Mouse (Mus musculus) kidney, postnatal 25 days (tissue): ENCODE results near the gene Msh4.
A peak's percentile ranks its signal among the peaks of the same experiment; 100 is the strongest.

Experiments used
- DNase-seq, 2 experiments: peaks; one replicate each; pipeline ENCODE4 v3.0.0; 2021; ENCODE audit warnings: mixed read lengths in 2 of 2

Msh4 gene

GRCm38 (mm10) chr3:153906136-153906871 is at the start of gene Msh4:
TSS of gene Msh4 (minus strand) at chr3:153906138.
- no peak for DNase-seq

DNA sequence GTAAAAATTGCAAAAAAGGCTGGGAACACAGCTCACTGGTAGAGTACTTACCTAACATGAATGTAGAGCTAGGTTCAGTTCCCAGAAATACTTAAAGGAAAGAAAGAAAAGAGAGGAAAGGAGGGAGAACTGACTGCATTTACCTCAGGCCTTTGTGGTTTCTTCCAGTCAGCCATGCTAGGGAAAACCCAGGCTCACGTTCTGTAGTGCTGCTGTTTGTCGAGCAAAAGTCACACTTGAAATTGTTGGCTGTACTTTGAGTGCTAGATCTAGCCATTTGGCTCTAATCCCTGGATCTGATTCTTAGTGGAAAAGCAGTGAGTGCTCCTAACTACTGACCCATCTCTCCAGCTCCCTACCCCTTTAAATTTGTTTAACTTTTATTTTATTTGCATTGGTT is 42.2 kb upstream of the Msh4 start:
- DNase-seq = no peak

GRCm38 (mm10) chr3:153947271-153947670 is 41.3 kb upstream of the Msh4 start:
- DNase-seq = no peak

DNA sequence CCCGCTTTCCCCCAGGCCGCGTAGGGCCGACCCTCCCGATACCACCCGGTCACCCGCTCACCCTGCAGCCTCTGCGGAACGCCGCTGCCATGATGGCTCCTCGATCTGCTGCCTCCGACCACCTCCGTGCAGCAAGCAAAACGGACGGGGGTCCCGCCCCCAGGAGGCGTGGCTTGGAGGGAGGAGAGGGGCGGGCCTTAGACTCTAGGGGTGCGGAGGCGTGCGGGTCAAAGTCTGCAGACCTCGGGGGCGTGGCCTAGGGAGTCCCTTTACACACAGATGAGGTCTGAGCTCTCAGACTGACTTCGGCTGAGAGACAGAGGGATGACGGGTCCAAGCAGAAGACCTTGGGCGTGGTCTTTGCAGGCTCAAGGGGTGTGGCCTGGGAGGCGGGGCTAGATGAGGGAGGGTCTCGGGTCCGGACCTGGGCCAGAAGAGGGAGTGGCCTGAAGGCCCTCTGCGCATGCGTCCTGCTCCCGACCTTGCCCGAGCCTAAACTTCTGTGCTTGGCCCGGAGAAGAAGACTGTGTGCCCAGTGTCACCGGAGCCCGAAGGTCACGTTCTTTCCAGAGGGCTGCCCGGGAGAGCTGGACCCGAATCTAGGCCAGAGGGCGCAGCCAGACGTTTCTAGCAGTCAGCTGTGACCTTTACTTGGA is 38.5 kb upstream of the Msh4 start, which contains the start of gene Acadm:
Acadm (minus strand) TSS at position 298 of the 656 bp plus-strand sequence.
- peak; percentile 99 for DNase-seq

DNA sequence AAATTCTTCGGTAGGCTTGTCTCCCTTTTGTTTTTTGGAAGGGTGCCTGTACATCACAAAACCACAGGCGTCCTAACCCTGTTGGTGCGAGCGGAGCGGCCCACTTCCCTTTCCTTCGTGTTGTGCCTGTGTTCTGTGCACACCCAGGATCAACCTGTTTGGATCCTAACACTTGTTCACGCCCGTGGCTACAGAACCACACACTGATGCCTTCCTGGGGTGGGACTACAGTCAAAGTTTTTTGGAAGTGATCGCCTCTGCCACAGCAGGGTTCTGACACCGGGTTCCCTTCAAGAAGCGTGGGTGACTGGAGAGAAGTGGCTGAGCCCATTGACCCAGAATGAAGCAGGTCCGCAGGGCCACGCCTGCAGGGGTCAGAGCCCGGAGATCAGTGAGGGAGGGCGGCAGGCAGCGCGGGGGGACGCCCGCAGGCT is 38.0 kb upstream of the Msh4 start:
- DNase-seq = no peak

DNA sequence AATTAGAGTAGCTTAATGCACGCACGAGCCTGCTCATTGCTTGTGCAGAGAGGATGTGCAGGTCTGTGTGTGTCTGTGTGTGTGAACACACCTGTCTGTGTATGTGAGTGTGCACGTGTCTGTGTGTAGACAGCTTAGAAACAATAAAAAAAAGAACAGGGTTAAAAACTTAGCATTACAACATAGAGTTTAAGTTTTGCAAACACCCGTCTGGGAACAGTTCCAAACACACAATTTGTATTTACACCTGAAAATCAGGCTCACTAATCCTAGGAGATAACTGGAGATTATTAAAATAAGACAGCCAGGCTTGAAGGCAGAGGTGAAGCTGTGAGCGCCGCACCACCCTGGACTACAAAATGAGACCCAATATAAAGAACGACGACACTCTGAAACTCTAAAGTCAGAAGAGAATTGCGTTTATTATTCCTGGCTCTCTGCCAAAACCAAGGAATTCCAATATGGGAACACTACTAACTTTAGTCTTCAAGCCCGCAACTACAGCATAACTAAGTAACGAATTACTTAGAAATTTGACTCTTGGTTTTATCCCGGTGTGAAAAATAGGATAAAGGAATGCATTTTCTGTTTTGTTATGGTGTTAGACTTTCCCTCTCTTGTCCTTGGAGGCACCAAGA is 37.2 kb upstream of the Msh4 start:
- DNase-seq = no peak

- no peak for DNase-seq
Measured at GRCm38 (mm10) chr3:153941613-153942012, 35.7 kb upstream of the Msh4 start.

DNA sequence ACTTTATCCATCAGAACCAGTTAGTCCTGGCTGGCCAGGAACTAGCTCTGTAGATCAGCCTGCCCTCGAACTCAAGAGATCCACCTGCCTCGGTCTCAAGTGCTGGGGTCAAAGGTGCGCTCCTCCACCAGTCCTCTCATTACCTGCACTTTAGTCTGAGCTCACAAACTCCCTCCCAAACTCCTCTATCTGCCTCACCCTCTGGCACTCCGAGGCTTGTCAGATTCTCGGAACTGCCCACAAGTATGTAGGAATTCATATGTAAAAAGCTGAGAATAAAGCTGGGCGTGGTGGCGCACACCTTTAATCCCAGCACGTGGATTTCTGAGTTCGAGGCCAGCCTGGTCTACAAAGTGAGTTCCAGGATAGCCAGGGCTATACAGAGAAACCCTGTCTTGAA is 34.5 kb upstream of the Msh4 start:
- DNase-seq = no peak

GRCm38 (mm10) chr3:153940021-153940420 is 34.1 kb upstream of the Msh4 start:
- no peak for DNase-seq

DNA sequence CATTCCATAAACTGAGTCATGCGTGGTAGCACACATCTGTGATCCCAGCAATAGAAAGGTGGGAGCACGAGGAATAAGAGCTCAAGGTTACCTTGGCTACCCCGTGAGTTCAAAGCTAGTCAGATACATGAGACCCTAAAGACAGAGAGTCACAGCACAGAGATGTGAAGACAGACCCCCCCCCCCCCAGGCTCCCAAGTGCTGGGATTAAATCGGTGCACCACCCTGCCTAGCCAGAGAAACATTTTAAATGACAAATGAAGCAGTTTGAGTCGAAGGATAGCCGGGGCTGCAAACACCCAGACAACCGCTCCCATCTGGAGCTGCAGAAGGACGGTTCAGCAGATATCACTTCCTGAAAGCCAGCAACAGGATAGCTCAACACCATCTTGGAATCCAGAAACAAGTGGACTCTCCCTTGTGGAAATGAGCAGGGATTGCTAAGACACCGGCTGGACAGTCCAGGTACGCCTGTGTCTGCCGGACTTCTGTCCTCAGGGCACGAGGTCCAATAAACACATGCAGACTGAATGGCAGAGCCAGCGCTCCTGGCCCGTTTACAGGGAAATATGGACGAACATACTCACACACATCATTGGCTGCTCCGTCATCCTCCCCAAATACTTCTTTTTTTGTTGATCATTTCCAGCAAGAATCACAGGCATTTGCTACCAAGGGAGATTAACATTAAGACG is 31.3 kb upstream of the Msh4 start:
- peak; percentile 58 to 82 for DNase-seq

DNA sequence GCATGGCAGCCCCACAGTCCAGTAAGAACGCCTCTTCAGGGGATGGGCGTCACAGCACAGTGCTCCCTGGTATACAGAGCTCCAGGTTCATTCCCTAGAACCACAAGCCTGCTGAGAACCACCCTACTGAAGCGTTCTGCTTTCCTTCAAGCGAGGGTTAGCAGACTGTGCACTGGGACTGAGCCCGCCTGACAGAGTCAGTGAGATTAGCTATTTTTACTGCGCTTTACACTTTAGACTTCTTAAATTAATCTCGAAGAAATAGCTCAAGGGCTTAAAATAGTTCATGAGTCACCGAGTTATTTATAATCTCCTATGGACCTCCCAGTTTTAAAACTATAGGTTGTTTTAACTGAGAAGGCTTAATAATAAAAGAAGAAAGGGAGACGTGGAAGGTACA is 29.9 kb upstream of the Msh4 start:
- no peak for DNase-seq

DNA sequence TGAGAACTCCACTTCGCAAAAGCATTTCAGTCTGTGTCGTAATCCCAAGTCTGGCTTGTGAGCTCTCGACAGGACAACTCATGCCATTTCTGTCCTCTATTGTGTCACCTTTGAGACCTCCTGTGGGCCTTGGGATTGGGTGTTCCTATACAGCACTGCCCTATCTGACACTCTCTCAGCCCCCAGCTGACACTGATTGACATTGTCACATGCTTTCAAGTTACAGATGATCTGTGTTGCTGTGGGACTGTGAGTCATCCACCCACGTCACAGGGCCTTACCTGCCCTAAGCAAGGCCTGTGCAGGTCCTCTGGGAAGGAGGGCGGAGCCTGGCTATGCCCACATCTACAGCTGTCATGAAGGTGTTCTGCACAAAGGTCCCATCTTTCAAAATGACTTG is 26.5 kb upstream of the Msh4 start:
- no peak for DNase-seq

GRCm38 (mm10) chr3:153929526-153929925 is 23.6 kb upstream of the Msh4 start:
- no peak for DNase-seq

DNA sequence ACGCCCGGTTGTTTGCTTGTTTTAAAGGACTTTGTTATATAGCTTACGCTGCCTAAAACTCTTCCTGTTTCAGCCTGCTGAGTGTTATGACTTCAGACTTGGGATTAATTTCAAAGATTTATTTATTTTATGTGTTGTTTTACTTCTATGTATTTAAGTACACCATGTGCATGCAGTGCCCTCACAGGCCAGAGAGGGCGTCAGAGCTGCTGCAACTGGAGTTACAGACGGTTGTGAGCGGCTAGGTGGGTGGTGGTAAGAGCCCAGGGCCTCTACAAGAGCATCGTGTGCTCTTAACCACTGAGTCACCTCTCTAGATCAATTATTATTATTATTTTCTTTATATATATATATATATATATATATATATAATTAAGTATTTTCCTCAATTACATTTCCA is 20.4 kb upstream of the Msh4 start:
- no peak for DNase-seq

GRCm38 (mm10) chr3:153921147-153921910 is 15.4 kb upstream of the Msh4 start:
- no peak for DNase-seq

DNA sequence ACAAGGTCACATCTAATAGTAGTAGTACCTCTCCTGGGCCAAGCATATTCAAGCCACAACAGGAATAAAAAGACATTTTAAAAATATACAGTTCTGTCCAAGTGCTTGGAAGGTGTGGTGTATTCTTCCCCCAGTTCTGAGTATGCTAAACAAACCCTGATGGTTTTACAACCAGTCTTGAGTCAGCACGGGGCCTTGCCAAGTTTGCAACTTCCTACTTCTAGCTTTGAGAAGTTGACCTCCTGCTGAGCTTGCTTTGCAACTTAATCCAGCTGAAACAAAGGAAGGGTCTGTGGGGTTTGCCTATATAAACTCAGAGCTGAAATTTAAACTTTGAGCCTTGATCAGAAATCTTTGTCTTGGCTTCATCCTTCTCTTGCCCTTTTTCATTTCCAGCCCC is 11.3 kb upstream of the Msh4 start:
- DNase-seq = peak in 1 of 2 experiments; percentile 26

DNA sequence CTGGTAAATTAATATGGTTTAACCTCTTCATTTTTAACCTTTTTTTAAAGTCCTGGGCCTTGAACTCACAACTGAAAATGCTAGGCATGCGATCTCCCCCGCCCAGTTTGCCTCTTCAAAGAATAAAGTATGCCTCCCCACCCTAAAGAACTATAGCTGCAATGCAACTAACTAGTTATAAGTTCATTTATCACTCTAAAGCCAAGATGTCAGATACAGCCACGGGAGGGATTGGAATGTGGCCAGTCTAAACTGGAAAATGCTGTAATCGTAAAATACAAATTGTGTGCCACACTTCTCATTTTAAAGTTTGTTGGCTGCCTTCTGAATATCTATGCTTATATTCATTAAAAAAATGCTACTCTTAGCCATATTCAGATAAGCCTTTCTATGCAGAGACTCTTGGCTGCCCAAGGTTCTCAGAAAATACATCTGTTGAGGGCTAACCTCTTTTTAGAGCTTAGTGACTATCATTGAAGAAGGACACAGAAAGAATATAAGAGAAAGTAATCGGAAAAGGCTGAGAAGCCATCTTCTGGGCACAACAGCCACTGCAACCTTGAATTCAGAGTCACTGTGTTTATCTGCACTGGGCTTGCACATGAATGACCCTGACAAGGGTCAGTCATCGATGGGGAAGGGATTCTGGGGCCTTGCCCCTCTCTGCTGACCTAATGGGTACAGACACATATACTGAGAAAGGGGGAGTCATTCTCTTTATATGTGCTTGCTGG is 7.7 kb upstream of the Msh4 start:
- no peak for DNase-seq

DNA sequence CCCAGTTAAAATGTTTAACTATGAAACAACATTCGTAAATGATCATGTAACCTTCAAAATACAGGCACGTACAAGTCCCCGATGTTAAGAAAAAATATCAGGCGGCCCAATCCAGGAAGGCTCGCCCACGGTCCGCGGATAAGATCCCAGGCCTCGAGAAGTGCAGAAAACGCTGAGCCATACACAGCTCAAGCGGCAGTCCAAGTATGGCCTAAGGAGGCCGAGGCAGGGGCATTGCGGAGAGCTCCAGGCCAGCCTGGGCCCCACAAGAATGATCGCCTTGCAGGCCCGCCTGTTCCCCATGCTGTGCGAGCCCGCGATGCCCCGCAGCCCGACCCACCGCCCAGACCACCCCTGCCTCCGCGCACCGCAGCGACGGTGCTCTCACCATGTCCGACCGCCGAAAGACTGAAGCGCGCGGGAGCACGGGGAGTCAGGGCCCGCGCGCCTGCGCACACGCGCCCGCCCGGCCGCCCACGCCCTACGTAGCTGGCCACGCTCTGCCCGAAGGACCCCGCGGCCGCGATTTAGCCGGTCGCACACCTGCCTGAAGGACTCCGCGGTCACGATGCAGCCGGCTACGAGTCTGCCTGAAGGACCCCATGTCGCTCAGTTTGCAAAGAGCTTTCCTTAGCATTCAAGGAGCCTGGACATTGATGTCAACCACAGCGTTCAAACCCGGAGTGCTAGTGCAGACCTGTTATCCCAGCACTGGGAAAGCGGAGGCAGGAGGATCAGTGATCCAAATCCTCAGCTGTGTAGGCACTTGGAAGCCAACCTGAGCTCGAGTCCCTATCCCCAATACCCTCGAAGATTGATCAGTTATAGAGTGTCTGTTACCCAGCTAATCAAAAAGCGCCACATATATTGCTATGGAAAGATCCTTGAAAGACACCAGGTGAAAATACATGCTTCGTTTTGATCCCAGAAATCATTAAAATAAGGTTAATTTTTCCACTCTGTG is 6.9 kb upstream of the Msh4 start, which contains the start of gene Rabggtb:
Rabggtb (minus strand) TSS at position 464 of the 964 bp plus-strand sequence.
- peak; percentile 95 to 97 for DNase-seq

DNA sequence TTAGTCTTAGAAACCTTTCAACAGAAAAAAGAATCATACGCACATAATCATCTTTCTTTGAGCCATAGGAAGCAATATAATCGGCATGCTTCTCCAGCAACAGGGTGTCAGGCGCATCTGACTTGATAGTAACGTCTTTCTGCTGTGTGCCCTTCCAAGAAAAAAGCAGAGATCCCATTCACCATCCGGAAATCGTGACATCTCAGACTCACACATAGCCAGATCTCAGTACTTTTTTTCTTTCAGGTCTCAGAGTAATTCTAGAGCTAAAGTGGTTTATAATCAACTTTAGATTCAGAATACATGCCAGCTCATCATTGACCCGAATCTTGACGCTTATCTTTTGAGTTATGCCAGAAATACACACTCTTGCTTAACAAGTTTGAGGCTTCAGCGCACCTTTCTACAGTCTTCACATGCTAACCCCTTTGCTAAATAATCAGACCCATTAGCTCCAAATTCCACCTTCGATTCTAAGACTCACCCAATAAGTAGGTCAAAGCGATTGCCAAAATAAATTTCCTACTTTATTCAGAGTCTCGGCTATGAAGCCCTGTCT is 6.0 kb upstream of the Msh4 start:
- DNase-seq = no peak
